Mouse (Mus musculus) CH12.LX (cell line): ENCODE data around the gene Cysltr2.

Source experiments
- CTCF ChIP-seq, 2 experiments: IDR thresholded peaks in 1 of 2; conservative IDR thresholded peaks in 1 of 2; 2 replicates each; pipeline ENCODE4 v1.5.1; 2011 to 2012; ENCODE audit warnings: low read depth in 2 of 2, low read length in 2 of 2, improper control_type of control experiment in 1 of 2, inconsistent platforms in 1 of 2, mild to moderate bottlenecking in 1 of 2, moderate library complexity in 1 of 2
- E2F4 ChIP-seq: IDR thresholded peaks from 2 replicates; pipeline ENCODE4 v1.6.1; 2011; ENCODE audit warnings: low read depth, low read length, improper control_type of control experiment; ENCODE audit not compliant: insufficient replicate concordance
- EP300 ChIP-seq: IDR thresholded peaks from 2 replicates; pipeline ENCODE4 v1.6.1; 2011; ENCODE audit warnings: low read length, improper control_type of control experiment
- JUN ChIP-seq: IDR thresholded peaks from 2 replicates; pipeline ENCODE4 v1.6.1; 2011; ENCODE audit warnings: low read depth, mild to moderate bottlenecking, low read length, improper control_type of control experiment, moderate library complexity; ENCODE audit not compliant: insufficient read depth
- MAZ ChIP-seq: IDR thresholded peaks from 2 replicates; pipeline ENCODE4 v1.6.1; 2012; ENCODE audit warnings: low read depth, mild to moderate bottlenecking, inconsistent platforms, low read length, improper control_type of control experiment, moderate library complexity
- MXI1 ChIP-seq: IDR thresholded peaks from 2 replicates; pipeline ENCODE4 v1.6.1; 2011; ENCODE audit warnings: mild to moderate bottlenecking, low read depth, low read length, improper control_type of control experiment
- PAX5 ChIP-seq: IDR thresholded peaks from 2 replicates; pipeline ENCODE4 v1.6.1; 2012; ENCODE audit warnings: low read length, inconsistent platforms, mixed read lengths
- POLR2A ChIP-seq: IDR thresholded peaks from 2 replicates; pipeline ENCODE4 v1.6.1; 2011; ENCODE audit warnings: low read depth, mild to moderate bottlenecking, improper control_type of control experiment, low read length
- POLR2AphosphoS2 ChIP-seq: IDR thresholded peaks from 2 replicates; pipeline ENCODE4 v1.6.1; 2011; ENCODE audit warnings: low read depth, low read length, improper control_type of control experiment
- RAD21 ChIP-seq: IDR thresholded peaks from 2 replicates; pipeline ENCODE4 v1.6.1; 2011; ENCODE audit warnings: low read depth, mild to moderate bottlenecking, low read length, improper control_type of control experiment, moderate library complexity
- TCF12 ChIP-seq: IDR thresholded peaks from 2 replicates; pipeline ENCODE4 v1.6.1; 2014; ENCODE audit warnings: low read depth, mild to moderate bottlenecking, inconsistent platforms, low read length, improper control_type of control experiment
- USF1 ChIP-seq: IDR thresholded peaks from 2 replicates; pipeline ENCODE4 v1.6.1; 2014; ENCODE audit warnings: low read depth, mild to moderate bottlenecking, inconsistent platforms, low read length, improper control_type of control experiment
- ZKSCAN1 ChIP-seq: IDR thresholded peaks from 2 replicates; pipeline ENCODE4 v1.6.1; 2012; ENCODE audit warnings: low read depth, inconsistent platforms, low read length, improper control_type of control experiment, borderline replicate concordance
- ZNF384 ChIP-seq: IDR thresholded peaks from 2 replicates; pipeline ENCODE4 v1.6.1; 2012; ENCODE audit warnings: low read depth, low read length, improper control_type of control experiment, inconsistent platforms

- TF ChIP-seq ZNF384 = no peak
- peak; percentile 70 for TF ChIP-seq EP300
- no peak for TF ChIP-seq TCF12
- TF ChIP-seq MAZ = no peak
- no peak for TF ChIP-seq POLR2A
- TF ChIP-seq CTCF (conservative IDR thresholded peaks at IDR 0.05 in 1 of 2, IDR thresholded peaks at IDR 0.05 in 1 of 2; ENCODE audit: low read depth in 2 of 2, low read length in 2 of 2) = no peak
- TF ChIP-seq PAX5 = no peak
- no peak for TF ChIP-seq ZKSCAN1
- TF ChIP-seq USF1 = no peak
- peak; percentile 35; the same call in 1 of the 2 replicates for TF ChIP-seq JUN
- no peak for TF ChIP-seq RAD21
- no peak for TF ChIP-seq E2F4
- TF ChIP-seq POLR2AphosphoS2 = no peak
- no peak for TF ChIP-seq MXI1
These were observed 9.8 kb upstream of the Cysltr2 start for GRCm38 (mm10) chr14:73058755-73059154.
